Mouse (Mus musculus): ENCODE measurements around the gene AC192777.2. TPM values are rescaled to one million over a fixed set of nuclear protein-coding genes. Genes with fewer than 3 reads are reported as not detected.
"Not testable (repeated sequence)": the region's sequence is repeated elsewhere in the genome, so short reads cannot be mapped to it uniquely, and the experiment has no call there.

Gene AC192777.2
- total RNA-seq (2014; fragmentation: Nextera tagmentation): not detected in 2 replicates
- not detected in 2 replicates for total RNA-seq (2017)

- ATAC-seq (replicated peaks; ENCODE audit: low FRiP score, low TSS enrichment, poor library complexity, severe bottlenecking): not testable (repeated sequence)
Measured at GRCm38 (mm10) chr17:40095150-40095549, at the start of gene AC192777.2. AC192777.2 (plus strand) TSS chr17:40095450.

GRCm38 (mm10) chr17:40116172-40116571, 20.9 kb downstream of the AC192777.2 start:
- ATAC-seq (replicated peaks; ENCODE audit: low FRiP score, low TSS enrichment, poor library complexity, severe bottlenecking): not testable (repeated sequence)

- not testable (repeated sequence) for ATAC-seq (replicated peaks; ENCODE audit: low FRiP score, low TSS enrichment, poor library complexity, severe bottlenecking)
Measured at GRCm38 (mm10) chr17:40116877-40117276, 21.6 kb downstream of the AC192777.2 start.

Other genes starting within 250 kb of the AC192777.2 start
- not detected in 2 replicates for gene Esp38, start 144.9 kb upstream of the AC192777.2 start, total RNA-seq (2014; fragmentation: Nextera tagmentation)
- not detected in 2 replicates for gene Esp38, start 144.9 kb upstream of the AC192777.2 start, total RNA-seq (2017)
- gene Pgk2, start 113.2 kb downstream of the AC192777.2 start, total RNA-seq (2014; fragmentation: Nextera tagmentation): not detected in 2 replicates
- gene Pgk2, start 113.2 kb downstream of the AC192777.2 start, total RNA-seq (2017): not detected in 2 replicates
- gene Crisp3, start 146.8 kb downstream of the AC192777.2 start, total RNA-seq (2014; fragmentation: Nextera tagmentation): not detected in 2 replicates
- not detected in 2 replicates for gene Crisp3, start 146.8 kb downstream of the AC192777.2 start, total RNA-seq (2017)
- gene Crisp1, start 223.8 kb downstream of the AC192777.2 start, total RNA-seq (2014; fragmentation: Nextera tagmentation): not detected in 2 replicates
- gene Crisp1, start 223.8 kb downstream of the AC192777.2 start, total RNA-seq (2017): not detected in 2 replicates

Measured in megakaryocyte-erythroid progenitor cell, adult 5-6 weeks (primary cell).